Mouse (Mus musculus) forebrain, postnatal 0 days (tissue): ENCODE data around the gene Slc9b1. TPM values are rescaled to one million over a fixed set of nuclear protein-coding genes. Genes with fewer than 3 reads are reported as not detected.

Source experiments
- ATAC-seq: fragments of 200-750 bp; cut with Nextera tagmentation; 2 replicates; pipeline ENCODE4 v1.8.0; 2017; ENCODE audit warnings: mild to moderate bottlenecking, moderate library complexity
- DNase-seq: peaks from one replicate; pipeline ENCODE4 v3.0.0-alpha.2; 2015
- H3K27ac ChIP-seq: fragments of 300-500 bp; sonication (generic); 2 replicates; pipeline ENCODE4 v1.5.1; 2014; ENCODE audit warnings: low read depth, mild to moderate bottlenecking, antibody characterized with exemption, low read length, moderate library complexity, mixed read lengths
- H3K27me3 ChIP-seq: fragments of 300-500 bp; sonication (generic); 2 replicates; pipeline ENCODE4 v1.6.1; 2014; ENCODE audit warnings: mild to moderate bottlenecking, low read length, mixed read lengths; ENCODE audit not compliant: insufficient read depth
- H3K36me3 ChIP-seq: fragments of 300-500 bp; sonication (generic); 2 replicates; pipeline ENCODE4 v1.6.1; 2014; ENCODE audit warnings: mild to moderate bottlenecking, moderate library complexity; ENCODE audit not compliant: insufficient read depth
- H3K4me1 ChIP-seq: fragments of 300-500 bp; sonication (generic); 2 replicates; pipeline ENCODE4 v1.6.1; 2014; ENCODE audit warnings: antibody characterized with exemption; ENCODE audit not compliant: insufficient read depth
- H3K4me2 ChIP-seq: fragments of 300-500 bp; sonication (generic); 2 replicates; pipeline ENCODE4 v1.6.1; 2014; ENCODE audit warnings: low read depth, mild to moderate bottlenecking, moderate library complexity
- H3K4me3 ChIP-seq: fragments of 300-500 bp; sonication (generic); 2 replicates; pipeline ENCODE4 v1.5.1; 2014; ENCODE audit warnings: low read depth, low read length, mixed read lengths
- H3K9ac ChIP-seq: fragments of 300-500 bp; sonication (generic); 2 replicates; pipeline ENCODE4 v1.6.1; 2014; ENCODE audit warnings: mild to moderate bottlenecking
- H3K9me3 ChIP-seq: fragments of 300-500 bp; sonication (generic); 2 replicates; pipeline ENCODE4 v1.6.1; 2016; ENCODE audit warnings: low read length
- CTCF ChIP-seq: sonication (generic); IDR thresholded peaks from 2 replicates; pipeline ENCODE4 v1.5.1; 2016; ENCODE audit warnings: antibody characterized with exemption, control low read depth, low read depth
- WGBS: fragments of 180-500 bp; shearing (Covaris S2); extraction: QIAGEN DNeasy Blood & Tissue Kit; methylation state at CpG from one replicate; pipeline ENCODE4 v1.1.7; 2014; 5-methylcytosine and 5-hydroxymethylcytosine counted together
- polyA plus RNA-seq: library from polyadenylated mRNA; unstranded; fragments of >200 nt; fragmentation: Nextera tagmentation; extraction: Ambion mirVana; gene quantifications from 2 replicates; pipeline ENCODE4 v1.2.1, GENCODE M21; 2015
- total RNA-seq: library from RNA; depleted of rRNA; stranded (reverse); fragments of >200 nt; gene quantifications from 2 replicates; pipeline ENCODE4 v1.2.3, GENCODE M21; 2014

Slc9b1 gene
- total and polyA plus RNA-seq, 2 experiments from 2014 or later, result not detected

DNA sequence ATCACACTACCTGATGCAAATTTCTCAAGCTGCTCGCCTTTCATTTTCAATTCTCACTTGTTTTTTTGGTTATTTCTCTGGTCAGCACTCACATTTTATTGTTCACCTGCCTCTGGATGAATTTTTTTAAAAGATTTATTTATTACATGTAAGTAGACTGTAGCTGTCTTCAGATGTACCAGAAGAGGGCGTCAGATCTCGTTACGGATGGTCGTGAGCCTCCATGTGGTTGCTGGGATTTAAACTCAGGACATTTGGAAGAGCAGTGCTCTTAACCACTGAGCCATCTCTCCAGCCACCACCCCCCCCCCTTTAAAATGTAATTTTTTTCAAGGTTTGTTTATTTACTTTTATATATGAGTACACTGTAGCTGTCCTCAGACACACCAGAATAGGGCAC is 56.0 kb downstream of the Slc9b1 start:
- Histone ChIP-seq H3K36me3 (peaks cover 13% of the 10 kb centered on the region), H3K9me3 (no peaks in the 10 kb centered on the region), H3K27me3 (no peaks in the 10 kb centered on the region), H3K4me3 (no peak overlapping the region), H3K9ac (no peak overlapping the region), H3K4me1 (no peaks in the 10 kb centered on the region), H3K27ac (no peak overlapping the region), H3K4me2 (no peak overlapping the region)
- DNase-seq (no peak), ATAC-seq (no peak)
- 76% methylated on average over 5 of the region's 5 CpGs for WGBS
- peak; percentile 36 for TF ChIP-seq CTCF

DNA sequence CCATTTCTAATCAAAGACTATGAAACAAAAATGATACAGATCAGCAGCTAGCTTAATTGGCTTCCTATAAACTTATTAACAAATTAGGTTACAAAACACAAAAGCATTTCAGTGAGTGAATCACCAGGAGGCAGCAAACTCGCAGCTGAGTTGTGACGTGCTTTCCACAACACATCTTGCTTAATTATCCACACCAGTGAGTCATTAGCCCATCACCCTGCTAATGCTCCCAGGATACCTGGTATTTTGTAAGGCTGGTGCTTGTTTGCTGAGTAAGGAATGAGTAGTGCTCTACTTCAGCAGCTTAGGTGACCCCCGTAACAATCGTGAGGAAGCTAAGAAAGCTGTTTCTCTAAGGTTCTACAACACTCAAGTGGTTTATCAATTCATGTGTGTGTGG is 56.8 kb downstream of the Slc9b1 start:
- DNase-seq (no peak), ATAC-seq (no peak)
- H3K4me3 ChIP-seq, result no peak overlapping the region
- no peak overlapping the region for H3K27ac ChIP-seq
- no peaks in the 10 kb centered on the region for H3K9me3 ChIP-seq
- WGBS, result 51% methylated on average over 4 of the region's 4 CpGs
- no peak overlapping the region for H3K4me2 ChIP-seq
- no peaks in the 10 kb centered on the region for H3K27me3 ChIP-seq
- H3K4me1 ChIP-seq, result no peaks in the 10 kb centered on the region
- TF ChIP-seq CTCF, result no peak
- H3K36me3 ChIP-seq, result peaks cover 16% of the 10 kb centered on the region
- no peak overlapping the region for H3K9ac ChIP-seq

DNA sequence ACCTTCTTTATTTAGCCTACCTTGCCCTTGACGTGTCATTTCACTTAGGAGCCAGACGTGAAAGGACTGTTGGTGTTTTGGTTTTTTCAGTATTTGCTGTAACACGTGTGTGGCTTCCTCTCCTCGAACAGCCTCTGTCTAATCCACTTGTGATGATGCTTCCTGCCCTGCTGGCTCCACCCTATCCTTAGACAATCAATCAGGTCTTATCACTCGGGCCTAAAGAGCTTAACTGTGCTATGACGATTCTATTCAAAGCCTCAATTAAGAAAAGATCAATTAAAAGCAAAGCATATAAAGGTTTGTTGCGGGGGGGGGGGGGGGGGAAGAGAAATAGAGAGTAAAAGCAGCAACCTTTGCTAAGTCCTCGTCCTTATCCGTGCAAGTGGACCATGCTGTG is 59.5 kb downstream of the Slc9b1 start:
- Histone ChIP-seq H3K9ac (no peak overlapping the region), H3K36me3 (peaks cover 17% of the 10 kb centered on the region), H3K4me1 (no peaks in the 10 kb centered on the region), H3K9me3 (no peaks in the 10 kb centered on the region), H3K27ac (no peak overlapping the region), H3K4me2 (no peak overlapping the region), H3K27me3 (no peaks in the 10 kb centered on the region), H3K4me3 (no peak overlapping the region)
- 72% methylated on average over 9 of the region's 9 CpGs for WGBS
- TF ChIP-seq CTCF, result no peak
- ATAC-seq, result no peak
- DNase-seq, result no peak

DNA sequence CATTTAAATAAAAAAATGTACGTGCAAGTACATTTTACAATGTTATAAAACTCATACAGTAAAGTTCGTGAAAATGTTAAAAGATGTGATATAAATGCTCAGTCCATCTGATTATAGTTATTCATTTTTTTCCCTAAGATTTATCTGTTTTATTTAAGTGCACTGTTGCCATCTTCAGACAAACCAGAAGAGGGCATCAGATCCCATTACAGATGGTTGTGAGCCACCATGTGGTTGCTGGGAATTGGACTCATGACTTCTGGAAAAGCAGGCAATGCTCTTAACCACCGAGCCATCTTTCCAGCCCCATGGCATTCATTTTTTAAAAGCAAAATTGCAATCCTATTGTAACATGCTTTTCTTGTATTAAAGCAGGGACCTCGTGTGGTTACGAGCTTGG is 61.4 kb downstream of the Slc9b1 start:
- ATAC-seq (no peak), DNase-seq (no peak)
- no peak overlapping the region for H3K27ac ChIP-seq
- H3K9ac ChIP-seq, result no peak overlapping the region
- H3K36me3 ChIP-seq, result peaks cover 17% of the 10 kb centered on the region
- no peaks in the 10 kb centered on the region for H3K27me3 ChIP-seq
- no peaks in the 10 kb centered on the region for H3K4me1 ChIP-seq
- WGBS, result 96% methylated on average over 5 of the region's 5 CpGs
- no peak overlapping the region for H3K4me2 ChIP-seq
- H3K4me3 ChIP-seq, result no peak overlapping the region
- H3K9me3 ChIP-seq, result no peaks in the 10 kb centered on the region
- peak; percentile 31 for TF ChIP-seq CTCF

DNA sequence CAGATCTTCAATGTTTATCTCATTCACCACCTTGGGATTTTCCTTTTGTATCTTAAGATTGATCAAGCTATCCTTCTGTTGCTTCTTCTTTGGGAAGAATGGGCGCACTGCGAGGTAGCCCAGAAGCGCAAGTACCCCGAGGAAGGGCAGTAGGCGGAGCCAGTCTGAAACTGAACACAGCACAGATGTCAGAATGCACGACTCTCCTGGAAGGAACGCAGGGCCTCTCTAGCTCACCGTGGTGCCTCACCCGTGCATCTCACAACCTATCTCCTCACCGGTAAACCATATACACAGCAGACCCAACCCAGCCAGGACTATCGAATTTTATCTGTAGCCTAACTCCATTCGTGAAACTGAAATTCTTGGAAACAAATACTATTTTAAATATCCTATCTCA is 63.2 kb downstream of the Slc9b1 start:
- DNase-seq (no peak), ATAC-seq (no peak)
- Histone ChIP-seq H3K9ac (no peak overlapping the region), H3K4me3 (no peak overlapping the region), H3K4me1 (no peaks in the 10 kb centered on the region), H3K27me3 (no peaks in the 10 kb centered on the region), H3K36me3 (peaks cover 13% of the 10 kb centered on the region), H3K27ac (no peak overlapping the region), H3K9me3 (no peaks in the 10 kb centered on the region), H3K4me2 (no peak overlapping the region)
- TF ChIP-seq CTCF, result no peak
- whole genome bisulfite sequencing, result 93% methylated on average over 12 of the region's 12 CpGs

DNA sequence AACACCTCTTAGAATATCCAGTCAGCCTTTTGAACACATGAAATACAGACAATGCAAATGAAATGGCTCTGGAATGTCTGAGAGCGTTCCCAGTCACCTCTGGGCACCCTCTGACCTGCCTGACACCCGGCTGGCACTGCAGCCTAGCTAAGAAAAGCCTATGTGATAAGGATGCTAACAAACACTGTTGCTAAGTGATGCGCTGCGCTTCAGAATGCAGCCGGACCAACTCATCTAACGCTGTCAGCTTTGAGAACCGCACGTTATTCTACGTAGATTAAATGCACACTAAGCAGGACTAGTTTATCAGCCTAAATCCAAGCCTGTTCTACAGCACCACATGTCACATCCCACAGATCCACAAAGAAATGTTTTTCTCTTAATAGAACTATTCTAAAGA is 64.0 kb downstream of the Slc9b1 start:
- DNase-seq (no peak), ATAC-seq (no peak)
- 55% methylated on average over 9 of the region's 9 CpGs for WGBS
- Histone ChIP-seq H3K36me3 (peaks cover 12% of the 10 kb centered on the region), H3K4me1 (no peaks in the 10 kb centered on the region), H3K27ac (no peak overlapping the region), H3K9ac (no peak overlapping the region), H3K27me3 (no peaks in the 10 kb centered on the region), H3K9me3 (no peaks in the 10 kb centered on the region), H3K4me2 (no peak overlapping the region), H3K4me3 (no peak overlapping the region)
- TF ChIP-seq CTCF, result no peak

DNA sequence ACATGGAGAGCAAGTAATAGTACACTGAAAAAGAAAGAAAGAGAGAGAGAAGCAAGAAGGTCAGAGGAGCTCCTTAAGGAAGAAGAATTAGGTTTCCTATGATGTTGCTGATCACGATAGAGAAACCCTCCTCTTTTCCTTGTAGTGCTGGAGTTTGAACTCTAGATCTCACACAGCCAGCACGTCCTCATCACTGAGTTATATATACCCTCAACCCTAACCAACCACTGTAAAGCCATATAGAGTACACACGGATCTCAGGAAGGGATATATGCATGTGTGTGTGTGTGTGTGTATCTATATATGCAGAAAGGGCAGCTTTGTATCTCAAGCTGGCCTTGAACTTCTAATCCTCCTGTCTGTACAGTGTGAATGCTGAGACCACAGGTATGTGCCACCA is 69.4 kb downstream of the Slc9b1 start:
- 92% methylated on average over 3 of the region's 3 CpGs for WGBS
- peaks cover 3% of the 10 kb centered on the region; the same call in 1 of the 2 replicates for H3K36me3 ChIP-seq
- DNase-seq, result no peak
- H3K9me3 ChIP-seq, result no peaks in the 10 kb centered on the region
- no peaks in the 10 kb centered on the region for H3K27me3 ChIP-seq
- no peak overlapping the region for H3K9ac ChIP-seq
- no peak overlapping the region for H3K4me2 ChIP-seq
- H3K27ac ChIP-seq, result no peak overlapping the region
- ATAC-seq, result no peak
- 0 out of 2 replicates have a peak, but pooled peaks cover 6% of the 10 kb centered on the region for H3K4me1 ChIP-seq
- no peak overlapping the region for H3K4me3 ChIP-seq
- TF ChIP-seq CTCF, result no peak

DNA sequence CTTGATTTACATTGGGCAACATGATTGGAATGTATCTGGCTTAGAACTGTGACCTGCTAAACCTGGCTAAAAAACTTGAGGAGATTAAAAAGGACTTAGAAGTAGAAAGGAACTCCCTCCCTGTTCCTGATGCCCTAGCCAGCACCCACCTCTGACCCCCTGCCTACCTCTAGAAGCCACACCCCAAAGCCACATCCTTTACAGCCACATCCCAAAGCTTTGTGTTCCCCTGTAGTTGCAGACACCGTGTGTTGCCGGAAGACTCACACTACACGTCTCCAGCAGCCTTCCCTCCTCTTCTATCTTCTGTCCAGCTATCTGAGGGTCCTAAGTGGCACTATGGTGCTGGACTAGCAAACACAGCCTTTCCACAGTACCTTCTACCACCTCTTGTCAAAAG is 70.0 kb downstream of the Slc9b1 start:
- WGBS, result 85% methylated on average over 3 of the region's 3 CpGs
- no peak for TF ChIP-seq CTCF
- ATAC-seq (no peak), DNase-seq (no peak)
- peaks cover 3% of the 10 kb centered on the region; the same call in 1 of the 2 replicates for H3K36me3 ChIP-seq
- 0 out of 2 replicates have a peak, but pooled peaks cover 6% of the 10 kb centered on the region for H3K4me1 ChIP-seq
- no peak overlapping the region for H3K4me2 ChIP-seq
- H3K27ac ChIP-seq, result no peak overlapping the region
- no peaks in the 10 kb centered on the region for H3K9me3 ChIP-seq
- no peak overlapping the region for H3K4me3 ChIP-seq
- H3K27me3 ChIP-seq, result no peaks in the 10 kb centered on the region
- no peak overlapping the region for H3K9ac ChIP-seq
